Comparison of ENCODE assay signal across 8 mouse cellular contexts in genomic region chr5:113152663-113153507, GRCm38 (mm10).
DNase-seq lines count a peak whose midpoint lies in the region; ATAC-seq and TF ChIP-seq lines count a peak whose summit lies in the region.

No protein-coding gene starts in this region.

- WGBS in lung, embryonic 14.5 days: 56% methylated on average over 22 of the region's 22 CpGs
- WGBS in lung, adult 2 months: 61% methylated on average over 22 of the region's 22 CpGs
- WGBS in forebrain, embryonic 11.5 days: 66% methylated on average over 22 of the region's 22 CpGs
- WGBS in hindbrain, postnatal 0 days: 33% methylated on average over 22 of the region's 22 CpGs
- WGBS in liver, adult 2 months: 11% methylated on average over 22 of the region's 22 CpGs

- no peak overlapping the region for H3K4me3 ChIP-seq in lung, embryonic 14.5 days (ENCODE audit: low read depth, low read length)
- H3K4me3 ChIP-seq in lung, adult 2 months (replicated peaks; ENCODE audit: extremely low read depth, low read depth, low read length): no peak overlapping the region
- H3K4me3 ChIP-seq in forebrain, embryonic 11.5 days (ENCODE audit: low read depth, low read length): no peak overlapping the region
- H3K4me3 ChIP-seq in hindbrain, postnatal 0 days (ENCODE audit: low read length): no peak overlapping the region
- peak overlapping the region; percentile 49 for H3K4me3 ChIP-seq in liver, adult 2 months (ENCODE audit: insufficient read depth, low read depth, low read length)

- H3K4me2 ChIP-seq in lung, embryonic 14.5 days: no peak overlapping the region
- H3K4me2 ChIP-seq in forebrain, embryonic 11.5 days (ENCODE audit: low read depth, low read length, severe bottlenecking): no peak overlapping the region
- H3K4me2 ChIP-seq in hindbrain, postnatal 0 days (ENCODE audit: low read depth, low read length): no peak overlapping the region

- H3K27ac ChIP-seq in lung, embryonic 14.5 days (ENCODE audit: low read depth): peak overlapping the region; percentile 88
- H3K27ac ChIP-seq in forebrain, embryonic 11.5 days (ENCODE audit: low read depth, low read length): peak overlapping the region; percentile 12; the same call in 1 of the 2 replicates
- H3K27ac ChIP-seq in hindbrain, postnatal 0 days: peak overlapping the region; percentile 60; the same call in 1 of the 2 replicates
- H3K27ac ChIP-seq in liver, adult 2 months (replicated peaks; ENCODE audit: insufficient read depth, low read depth, low read length): peak overlapping the region; percentile 94

- ATAC-seq in lung, embryonic 14.5 days (ENCODE audit: insufficient read depth): no peak
- ATAC-seq in forebrain, embryonic 11.5 days (replicated peaks; ENCODE audit: low FRiP score): no peak
- ATAC-seq in hindbrain, postnatal 0 days: peak; percentile 44; the same call in 1 of the 2 replicates
- ATAC-seq in inflammation-experienced regulatory T-cells, adult 6 months: no peak

- H3K36me3 ChIP-seq in lung, embryonic 14.5 days (ENCODE audit: insufficient read depth): no peaks in the 10 kb centered on the region
- H3K36me3 ChIP-seq in forebrain, embryonic 11.5 days (ENCODE audit: control insufficient read depth, insufficient read depth, low read length): no peaks in the 10 kb centered on the region
- no peaks in the 10 kb centered on the region for H3K36me3 ChIP-seq in hindbrain, postnatal 0 days (ENCODE audit: insufficient read depth, low read length)
- H3K36me3 ChIP-seq in liver, adult 2 months (ENCODE audit: control insufficient read depth, insufficient read depth, low read length): no peaks in the 10 kb centered on the region

- no peak overlapping the region for H3K9ac ChIP-seq in lung, embryonic 14.5 days
- no peak overlapping the region for H3K9ac ChIP-seq in forebrain, embryonic 11.5 days (ENCODE audit: low read length)
- H3K9ac ChIP-seq in hindbrain, postnatal 0 days (replicated peaks; ENCODE audit: low read length): peak overlapping the region; percentile 13; the same call in 1 of the 2 replicates
- peak overlapping the region; percentile 53 for H3K9ac ChIP-seq in liver, adult 2 months (ENCODE audit: low read depth, low read length)

- H3K4me1 ChIP-seq in lung, embryonic 14.5 days (ENCODE audit: insufficient read depth): peaks cover 21% of the 10 kb centered on the region
- peaks cover 8% of the 10 kb centered on the region for H3K4me1 ChIP-seq in lung, adult 2 months (ENCODE audit: control insufficient read depth, insufficient read depth, low read length)
- peaks cover 15% of the 10 kb centered on the region for H3K4me1 ChIP-seq in forebrain, embryonic 11.5 days (replicated peaks; ENCODE audit: control insufficient read depth, insufficient read depth, low read length)
- peaks cover 11% of the 10 kb centered on the region for H3K4me1 ChIP-seq in hindbrain, postnatal 0 days (ENCODE audit: insufficient read depth, low read length)
- H3K4me1 ChIP-seq in liver, adult 2 months (ENCODE audit: control insufficient read depth, insufficient read depth, low read length): peaks cover 48% of the 10 kb centered on the region

- no peak for TF ChIP-seq POLR2A in lung, adult 2 months (IDR thresholded peaks at IDR 0.05; ENCODE audit: borderline replicate concordance, extremely low read depth, low read depth, low read length)
- TF ChIP-seq POLR2A in liver, adult 2 months (IDR thresholded peaks at IDR 0.05; ENCODE audit: extremely low read depth, insufficient read depth, low read length): no peak

- no peak for DNase-seq in lung, embryonic 14.5 days
- no peak for DNase-seq in lung, adult 2 months
- no peak for DNase-seq in forebrain, embryonic 11.5 days (ENCODE audit: low spot score)
- peak; percentile 40 for DNase-seq in hindbrain, postnatal 0 days (ENCODE audit: low spot score)
- DNase-seq in liver, adult 2 months (ENCODE audit: extremely low read depth, low read depth, low spot score): peak; percentile 98
- DNase-seq in cerebellum, adult 11-12 months: no peak
- no peak for DNase-seq in T-cell, adult 2 months (ENCODE audit: low spot score)

- TF ChIP-seq CTCF in lung, embryonic 14.5 days (IDR thresholded peaks at IDR 0.05; ENCODE audit: low read depth): no peak
- TF ChIP-seq CTCF in lung, adult 2 months (IDR thresholded peaks at IDR 0.05; ENCODE audit: insufficient read depth, low read length): no peak
- TF ChIP-seq CTCF in hindbrain, postnatal 0 days (IDR thresholded peaks at IDR 0.05; ENCODE audit: low read depth): no peak
- TF ChIP-seq CTCF in liver, adult 2 months (IDR thresholded peaks at IDR 0.05; ENCODE audit: low read depth, low read length): no peak

- peaks cover 13% of the 10 kb centered on the region for H3K79me2 ChIP-seq in liver, adult 2 months (ENCODE audit: control insufficient read depth, insufficient read depth, low read length)

- no peaks in the 10 kb centered on the region for H3K9me3 ChIP-seq in lung, embryonic 14.5 days (ENCODE audit: low read depth, low read length)
- H3K9me3 ChIP-seq in forebrain, embryonic 11.5 days (ENCODE audit: control insufficient read depth, low read length): no peaks in the 10 kb centered on the region
- H3K9me3 ChIP-seq in hindbrain, postnatal 0 days (ENCODE audit: low read length): no peaks in the 10 kb centered on the region

- H3K27me3 ChIP-seq in lung, embryonic 14.5 days (ENCODE audit: insufficient read depth, low read length): no peaks in the 10 kb centered on the region
- H3K27me3 ChIP-seq in forebrain, embryonic 11.5 days (ENCODE audit: control insufficient read depth, insufficient read depth, low read length): no peaks in the 10 kb centered on the region
- no peaks in the 10 kb centered on the region for H3K27me3 ChIP-seq in hindbrain, postnatal 0 days (ENCODE audit: insufficient read depth, low read length)
- H3K27me3 ChIP-seq in liver, adult 2 months (ENCODE audit: control insufficient read depth, insufficient read depth, low read length): no peaks in the 10 kb centered on the region

Comparison
In these comparisons a context has a peak if more than half of its experiments do, and no peak if none do; other contexts are left out.
1. DNase-seq: peak in hindbrain, postnatal 0 days (single experiment) and liver, adult 2 months (single experiment); none in lung, embryonic 14.5 days (single experiment), lung, adult 2 months (single experiment), forebrain, embryonic 11.5 days (single experiment), cerebellum, adult 11-12 months (single experiment) and T-cell, adult 2 months (single experiment).
2. H3K27ac ChIP-seq: peak in every context shown above with its lines; median percentile 94 in liver, adult 2 months; 88 in lung, embryonic 14.5 days; 60 in hindbrain, postnatal 0 days; 12 in forebrain, embryonic 11.5 days.
3. H3K9ac ChIP-seq: peak in hindbrain, postnatal 0 days (single experiment) and liver, adult 2 months (single experiment); none in lung, embryonic 14.5 days (single experiment) and forebrain, embryonic 11.5 days (single experiment).